Mouse (Mus musculus) forebrain, embryonic 14.5 days (tissue): Measurements from ENCODE around the gene Hist1h3b. TPM values are rescaled to one million over a fixed set of nuclear protein-coding genes. Genes with fewer than 3 reads are reported as not detected.
"Not testable (repeated sequence)": the region's sequence is repeated elsewhere in the genome, so short reads cannot be mapped to it uniquely, and the experiment has no call there.

Experiments
- ATAC-seq: fragments of 200-750 bp; cut with Nextera tagmentation; 2 replicates; pipeline ENCODE4 v1.8.0; 2017; ENCODE audit warnings: mild to moderate bottlenecking, moderate library complexity
- DNase-seq: peaks from one replicate; pipeline ENCODE4 v3.0.0-alpha.2; 2015; ENCODE audit warnings: low spot score
- H3K27ac ChIP-seq: fragments of 300-500 bp; sonication (generic); 2 replicates; pipeline ENCODE4 v1.5.1; 2014; ENCODE audit warnings: low read depth, mild to moderate bottlenecking, control low read depth, low read length, moderate library complexity
- H3K27me3 ChIP-seq: fragments of 300-500 bp; sonication (generic); replicated peaks from 2 replicates; pipeline ENCODE4 v1.6.1; 2014; ENCODE audit warnings: low read length, control low read depth, mixed read lengths; ENCODE audit not compliant: control insufficient read depth, insufficient read depth
- H3K36me3 ChIP-seq: fragments of 300-500 bp; sonication (generic); 2 replicates; pipeline ENCODE4 v1.6.1; 2014; ENCODE audit warnings: low read length, control low read depth; ENCODE audit not compliant: control insufficient read depth, insufficient read depth
- H3K4me1 ChIP-seq: fragments of 300-500 bp; sonication (generic); 2 replicates; pipeline ENCODE4 v1.6.1; 2014; ENCODE audit warnings: antibody characterized with exemption, low read length, control low read depth; ENCODE audit not compliant: control insufficient read depth, insufficient read depth
- H3K4me2 ChIP-seq: fragments of 300-500 bp; sonication (generic); 2 replicates; pipeline ENCODE4 v1.6.1; 2014; ENCODE audit warnings: mild to moderate bottlenecking, control low read depth, low read length
- H3K4me3 ChIP-seq: fragments of 300-500 bp; sonication (generic); 2 replicates; pipeline ENCODE4 v1.5.1; 2014; ENCODE audit warnings: low read depth, low read length, control low read depth
- H3K9ac ChIP-seq: fragments of 300-500 bp; sonication (generic); 2 replicates; pipeline ENCODE4 v1.6.1; 2014; ENCODE audit warnings: mild to moderate bottlenecking, low read length, control low read depth, moderate library complexity
- H3K9me3 ChIP-seq: fragments of 300-500 bp; sonication (generic); replicated peaks from 2 replicates; pipeline ENCODE4 v1.6.1; 2016; ENCODE audit warnings: low read length, control low read depth, mixed read lengths; ENCODE audit not compliant: control insufficient read depth
- WGBS: fragments of 180-500 bp; shearing (Covaris S2); extraction: QIAGEN DNeasy Blood & Tissue Kit; methylation state at CpG from one replicate; pipeline ENCODE4 v1.1.7; 2014; 5-methylcytosine and 5-hydroxymethylcytosine counted together
- polyA plus RNA-seq: library from polyadenylated mRNA; unstranded; fragments of >200 nt; fragmentation: Nextera tagmentation; extraction: Ambion mirVana; gene quantifications from 2 replicates; pipeline ENCODE4 v1.2.1, GENCODE M21; 2014

Gene Hist1h3b
- polyA plus RNA-seq, 1 experiment from 2014 or later: 9.6 TPM

DNA sequence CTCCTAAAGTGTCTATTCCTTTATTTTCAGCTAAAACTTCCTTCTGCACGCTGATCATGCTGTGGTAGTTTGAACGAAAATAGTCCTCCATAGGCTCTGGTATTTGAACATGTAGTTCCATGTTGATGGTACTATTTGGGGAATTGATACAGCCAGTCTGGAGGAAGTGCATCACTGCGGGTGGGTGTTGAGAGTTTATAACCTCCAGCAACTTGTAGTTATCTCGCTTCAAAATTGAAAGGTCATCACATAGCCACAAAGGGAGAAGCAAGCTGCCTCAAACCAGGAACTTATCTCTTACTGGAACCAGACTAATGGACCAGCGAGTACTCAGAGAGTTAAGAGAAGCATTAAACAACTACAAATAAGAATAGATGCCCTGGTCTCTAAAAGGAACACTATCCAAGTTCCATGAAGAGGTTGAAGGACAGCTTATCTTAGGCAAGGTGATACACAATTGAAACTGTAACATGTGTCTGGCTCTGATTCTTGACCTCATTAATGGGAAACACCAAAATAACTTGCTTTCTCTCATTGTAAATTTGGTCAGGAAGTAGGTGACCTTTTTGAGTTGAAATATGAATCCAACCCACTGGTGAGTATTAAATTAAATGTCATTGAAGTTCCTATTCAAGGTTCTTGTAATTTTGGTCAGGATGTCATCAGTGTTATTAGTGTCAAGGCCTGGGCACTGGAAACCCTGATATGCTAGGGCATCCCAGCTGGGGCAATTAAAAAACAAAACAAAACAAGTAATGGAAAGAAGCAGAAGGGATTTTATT is 35.6 kb upstream of the Hist1h3b start:
- ATAC-seq (no peak), DNase-seq (no peak)
- H3K27me3 ChIP-seq: no peaks in the 10 kb centered on the region
- no peak overlapping the region for H3K9ac ChIP-seq
- H3K4me1 ChIP-seq: no peaks in the 10 kb centered on the region
- no peak overlapping the region for H3K4me2 ChIP-seq
- no peak overlapping the region for H3K4me3 ChIP-seq
- H3K9me3 ChIP-seq: no peaks in the 10 kb centered on the region
- H3K27ac ChIP-seq: no peak overlapping the region
- 86% methylated on average over 5 of the region's 5 CpGs for WGBS
- H3K36me3 ChIP-seq: no peaks in the 10 kb centered on the region

DNA sequence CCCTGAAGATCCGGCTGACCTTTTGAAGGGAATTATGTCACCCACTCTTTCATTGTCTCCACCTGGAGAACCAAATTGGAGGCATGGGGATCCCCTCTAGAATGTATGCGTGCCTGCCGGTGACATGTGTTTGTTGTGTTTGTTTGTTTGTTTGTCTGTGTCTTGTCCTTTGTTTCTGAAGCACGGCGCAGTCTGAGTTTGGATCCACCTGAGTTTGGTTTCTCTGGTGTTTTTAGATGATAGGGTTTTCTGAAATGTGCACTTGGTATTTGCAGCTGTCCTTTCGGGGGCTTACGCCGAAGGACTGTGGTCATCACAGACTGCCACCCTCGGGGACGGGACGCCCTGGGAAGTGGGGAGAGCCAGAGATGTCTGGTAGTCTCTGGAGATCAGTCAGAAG is 34.9 kb upstream of the Hist1h3b start:
- no peak overlapping the region for H3K9ac ChIP-seq
- no peak for ATAC-seq
- H3K4me1 ChIP-seq: no peaks in the 10 kb centered on the region
- H3K36me3 ChIP-seq: no peaks in the 10 kb centered on the region
- no peak overlapping the region for H3K4me2 ChIP-seq
- WGBS: 61% methylated on average over 11 of the region's 11 CpGs
- H3K9me3 ChIP-seq: no peaks in the 10 kb centered on the region
- DNase-seq: no peak
- no peak overlapping the region for H3K27ac ChIP-seq
- no peak overlapping the region for H3K4me3 ChIP-seq
- H3K27me3 ChIP-seq: no peaks in the 10 kb centered on the region

DNA sequence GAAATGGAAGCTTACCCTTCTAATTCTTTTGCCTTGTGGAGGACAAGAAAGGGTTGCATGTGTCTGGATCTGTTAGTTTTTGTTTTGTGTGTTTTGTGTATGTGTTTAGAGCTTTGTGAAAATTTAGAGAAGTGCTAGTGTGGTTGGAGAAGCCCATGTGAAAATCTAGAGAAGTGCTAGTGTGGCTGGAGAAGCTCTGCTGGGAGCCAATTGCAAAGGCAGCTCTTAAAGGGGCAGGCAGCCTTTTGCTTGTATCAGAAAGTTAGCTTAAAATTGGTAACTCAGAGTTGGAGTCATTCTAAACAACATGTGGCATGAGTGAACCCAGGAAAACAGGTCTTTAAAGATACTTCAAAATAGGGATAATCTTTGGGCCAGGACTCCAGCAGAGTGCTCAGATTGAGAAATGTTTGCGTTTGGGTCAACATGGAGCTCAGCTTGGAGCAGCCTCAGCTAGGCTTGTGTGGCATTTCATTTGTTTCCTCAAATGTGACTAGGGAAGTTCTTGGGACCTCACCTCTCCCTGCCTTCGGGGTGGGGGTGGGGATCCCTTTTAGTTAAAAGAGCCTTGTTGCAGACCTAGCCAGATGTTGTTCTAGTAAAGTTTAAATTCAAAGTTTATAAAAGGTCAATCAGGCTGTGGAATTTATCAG is 34.3 kb upstream of the Hist1h3b start:
- not testable (repeated sequence) for ATAC-seq, H3K4me1 ChIP-seq, H3K9me3 ChIP-seq, H3K27ac ChIP-seq, H3K36me3 ChIP-seq, H3K4me2 ChIP-seq, DNase-seq, H3K27me3 ChIP-seq, H3K4me3 ChIP-seq, H3K9ac ChIP-seq
- WGBS: 16% methylated on average over 2 of the region's 2 CpGs

DNA sequence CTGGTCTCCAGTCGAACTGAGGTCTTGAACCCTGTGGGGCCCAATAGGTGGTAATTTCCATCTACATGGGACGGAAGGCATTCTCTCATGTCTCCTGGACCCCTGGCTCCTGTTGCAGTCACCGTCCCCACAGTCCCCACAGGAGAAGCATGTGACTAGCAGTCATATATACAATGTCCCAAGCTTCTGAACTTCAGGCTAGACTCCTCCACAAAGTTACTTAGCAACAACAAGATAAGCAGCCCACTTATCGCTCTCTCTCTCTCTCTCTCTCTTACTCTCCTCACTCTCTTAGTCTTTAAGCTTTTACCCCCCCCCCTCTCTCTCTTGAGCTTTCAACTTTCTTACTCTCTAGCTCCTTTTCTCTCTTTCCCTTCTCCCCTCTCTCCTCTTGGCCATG is 27.8 kb upstream of the Hist1h3b start:
- no peak for DNase-seq
- Histone ChIP-seq H3K27me3 (no peaks in the 10 kb centered on the region), H3K4me3 (no peak overlapping the region), H3K27ac (no peak overlapping the region), H3K4me2 (no peak overlapping the region), H3K9me3 (no peaks in the 10 kb centered on the region), H3K9ac (no peak overlapping the region), H3K36me3 (no peaks in the 10 kb centered on the region), H3K4me1 (no peaks in the 10 kb centered on the region)
- ATAC-seq: no peak
- 92% methylated on average over 4 of the region's 4 CpGs for WGBS

DNA sequence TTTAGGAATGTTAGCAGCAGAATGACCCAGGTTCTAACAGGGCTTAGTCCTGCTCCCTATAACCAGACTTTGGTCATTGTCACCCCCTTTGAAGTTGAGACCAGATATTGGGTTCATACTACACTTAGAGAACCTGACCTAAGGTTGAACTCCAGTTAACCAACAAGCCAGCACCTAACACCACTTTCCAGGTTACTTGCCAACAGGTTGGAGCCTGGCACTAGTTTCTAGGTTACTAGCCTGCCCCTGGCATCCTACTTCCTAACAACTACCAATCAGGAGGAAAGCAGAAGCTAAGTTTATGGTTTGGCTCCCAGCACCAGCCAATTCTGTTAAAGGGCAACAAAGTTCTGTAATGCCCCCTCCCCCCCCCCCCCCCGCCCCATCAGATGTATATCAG is 26.9 kb upstream of the Hist1h3b start:
- H3K4me2 ChIP-seq: no peak overlapping the region
- no peaks in the 10 kb centered on the region for H3K9me3 ChIP-seq
- no peak overlapping the region for H3K27ac ChIP-seq
- H3K4me3 ChIP-seq: no peak overlapping the region
- no peaks in the 10 kb centered on the region for H3K4me1 ChIP-seq
- no peaks in the 10 kb centered on the region for H3K36me3 ChIP-seq
- ATAC-seq (no peak), DNase-seq (no peak)
- no peaks in the 10 kb centered on the region for H3K27me3 ChIP-seq
- WGBS: 20% methylated on average over 1 of the region's 1 CpGs
- no peak overlapping the region for H3K9ac ChIP-seq

DNA sequence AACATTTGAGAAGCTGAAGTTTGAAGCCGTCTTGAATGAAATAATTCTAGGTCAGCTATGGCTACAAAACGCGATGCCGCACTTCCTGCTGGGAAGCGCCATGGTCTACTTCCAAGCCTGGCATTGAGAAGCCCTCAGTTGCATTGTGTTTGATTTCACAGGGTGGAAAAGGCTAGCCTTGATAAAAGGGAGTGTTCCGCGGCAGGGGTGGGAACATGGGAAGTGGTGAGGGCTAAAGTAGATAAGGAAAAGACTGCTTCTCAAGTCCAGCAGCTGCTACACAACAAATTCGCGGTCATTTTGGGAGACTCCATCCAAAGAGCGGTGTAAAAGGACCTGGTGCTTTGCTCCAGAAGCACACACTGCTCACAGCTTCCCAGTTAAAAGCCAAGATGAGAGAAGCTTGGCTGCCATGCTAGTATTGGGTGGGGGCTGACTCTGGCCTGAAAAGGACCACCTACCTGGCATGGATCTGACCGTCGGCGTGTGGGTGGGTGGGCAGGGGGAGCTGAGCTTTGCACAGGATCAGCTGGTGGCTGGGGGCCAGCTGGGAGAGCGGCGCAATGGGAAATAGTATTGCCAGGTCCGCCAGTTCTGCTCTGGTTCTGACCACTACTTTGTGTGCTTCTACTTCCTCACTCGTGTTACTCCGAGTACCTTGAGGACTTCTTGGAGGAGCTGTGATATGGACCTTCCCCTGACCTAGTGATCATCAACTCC is 23.4 kb upstream of the Hist1h3b start:
- Histone ChIP-seq H3K4me3 (no peak overlapping the region), H3K9me3 (no peaks in the 10 kb centered on the region), H3K9ac (no peak overlapping the region), H3K27ac (no peak overlapping the region; the same call in 1 of the 2 replicates), H3K36me3 (no peaks in the 10 kb centered on the region), H3K4me2 (no peak overlapping the region), H3K27me3 (no peaks in the 10 kb centered on the region), H3K4me1 (no peaks in the 10 kb centered on the region)
- DNase-seq: no peak
- WGBS: 90% methylated on average over 18 of the region's 18 CpGs
- ATAC-seq: no peak

DNA sequence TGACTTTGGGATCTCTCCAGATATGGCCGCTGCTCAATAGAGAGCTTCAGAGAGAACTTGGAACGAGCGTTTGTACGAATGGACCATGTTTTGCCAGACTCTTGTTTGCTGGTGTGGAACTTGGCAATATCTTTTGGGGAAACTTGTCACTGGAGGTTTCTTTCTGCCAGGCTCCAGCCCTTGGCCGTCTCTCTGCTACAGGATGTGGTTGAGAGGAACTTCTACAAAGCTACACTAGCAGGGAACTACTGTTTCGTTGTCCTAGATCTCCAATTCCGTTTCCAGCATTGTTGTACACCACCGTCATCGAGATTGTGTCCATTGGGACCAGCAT is 22.9 kb upstream of the Hist1h3b start:
- ATAC-seq (no peak), DNase-seq (no peak)
- no peaks in the 10 kb centered on the region for H3K9me3 ChIP-seq
- no peak overlapping the region for H3K4me3 ChIP-seq
- no peak overlapping the region; the same call in 1 of the 2 replicates for H3K27ac ChIP-seq
- H3K4me2 ChIP-seq: no peak overlapping the region
- no peaks in the 10 kb centered on the region for H3K36me3 ChIP-seq
- 96% methylated on average over 9 of the region's 9 CpGs for WGBS
- H3K9ac ChIP-seq: no peak overlapping the region
- H3K4me1 ChIP-seq: no peaks in the 10 kb centered on the region
- no peaks in the 10 kb centered on the region for H3K27me3 ChIP-seq

DNA sequence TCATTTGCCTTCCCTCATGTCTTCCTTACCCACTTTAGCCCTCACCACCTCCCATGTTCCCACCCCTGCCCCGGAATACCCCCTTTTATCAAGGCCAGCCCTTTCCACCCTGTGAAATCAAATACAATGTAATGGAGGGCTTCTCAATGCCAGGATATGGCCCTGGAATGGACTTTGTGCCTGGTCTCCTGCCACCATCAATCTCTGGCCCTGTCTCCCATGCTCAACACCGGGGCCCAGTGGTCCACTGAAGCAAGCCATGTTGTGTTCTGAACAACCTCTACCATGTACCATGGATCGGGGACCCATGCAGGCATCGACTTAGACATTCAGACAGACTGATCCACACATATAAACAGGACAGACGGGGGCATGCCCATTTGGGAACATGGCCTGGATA is 22.4 kb upstream of the Hist1h3b start:
- Histone ChIP-seq H3K36me3 (no peaks in the 10 kb centered on the region), H3K4me3 (no peak overlapping the region), H3K4me1 (no peaks in the 10 kb centered on the region), H3K9me3 (no peaks in the 10 kb centered on the region), H3K4me2 (no peak overlapping the region), H3K27me3 (no peaks in the 10 kb centered on the region), H3K9ac (no peak overlapping the region), H3K27ac (no peak overlapping the region)
- ATAC-seq (no peak), DNase-seq (no peak)
- 91% methylated on average over 5 of the region's 5 CpGs for WGBS

DNA sequence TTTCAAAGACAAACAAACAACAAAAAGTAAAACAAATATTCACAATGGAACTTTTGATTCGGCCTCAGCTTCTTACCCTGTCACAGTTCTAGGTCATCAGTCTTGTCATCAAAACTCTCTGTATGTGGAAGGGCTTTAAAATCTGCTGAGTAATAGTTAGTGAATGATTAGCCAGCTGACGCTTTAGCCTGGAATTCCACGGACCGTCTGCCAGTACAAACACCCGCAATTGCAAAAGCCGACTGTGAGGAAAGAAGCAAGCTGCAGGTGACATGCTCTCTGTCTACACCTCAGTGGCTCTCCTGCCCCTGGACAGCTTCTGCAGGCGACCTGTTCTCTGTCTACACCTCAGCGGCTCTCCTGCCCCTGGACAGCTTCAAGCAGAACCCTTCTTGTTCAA is 21.6 kb upstream of the Hist1h3b start:
- no peak overlapping the region for H3K4me2 ChIP-seq
- DNase-seq: no peak
- no peak for ATAC-seq
- no peaks in the 10 kb centered on the region for H3K27me3 ChIP-seq
- H3K27ac ChIP-seq: no peak overlapping the region
- no peak overlapping the region for H3K4me3 ChIP-seq
- 59% methylated on average over 8 of the region's 8 CpGs for WGBS
- H3K9ac ChIP-seq: no peak overlapping the region
- H3K9me3 ChIP-seq: no peaks in the 10 kb centered on the region
- H3K4me1 ChIP-seq: no peaks in the 10 kb centered on the region
- no peaks in the 10 kb centered on the region for H3K36me3 ChIP-seq
